Mouse (Mus musculus) liver, embryonic 14.5 days (tissue): Measurements from ENCODE around the gene Snrpd3.

ENCODE experiments used
- CTCF ChIP-seq: IDR thresholded peaks from 2 replicates; pipeline ENCODE4 v1.5.1; 2016; ENCODE audit warnings: antibody characterized with exemption, low read depth, control low read depth
- EP300 ChIP-seq: IDR thresholded peaks from 2 replicates; pipeline ENCODE4 v1.6.1; 2016; ENCODE audit warnings: antibody characterized with exemption, low read depth

- TF ChIP-seq CTCF (no peak), EP300 (no peak)
Measured at GRCm38 (mm10) chr10:75561071-75561654, 43.8 kb downstream of the Snrpd3 start, which contains the start of gene Ggt1.
